ENCODE assay signal across 12 mouse cellular contexts in the genomic region with DNA sequence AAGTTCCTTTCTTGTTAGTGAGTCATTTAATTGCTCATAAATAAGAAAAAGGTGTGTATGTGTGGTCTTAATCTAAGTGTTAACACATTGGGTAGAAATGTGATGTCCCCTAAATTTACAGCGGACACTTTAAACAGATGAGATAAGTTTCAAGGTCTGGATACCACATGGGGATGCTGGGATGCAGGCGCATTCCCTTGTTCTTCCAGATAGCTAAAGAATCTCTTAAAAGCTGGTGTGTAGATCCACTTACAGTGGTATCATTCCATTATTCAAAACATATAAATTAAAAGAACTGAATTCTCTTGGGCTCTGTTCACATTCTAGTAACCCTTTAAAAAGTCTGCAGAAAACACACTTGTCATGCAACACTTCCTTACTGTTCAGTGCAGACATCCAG. TPM values are rescaled to one million over a fixed set of nuclear protein-coding genes. Genes with fewer than 3 reads are reported as not detected.
"Had no signal": no experiment of that assay in that cellular context is flagged by ENCODE, and none has a peak within 500 bp of the region (broad histone marks: within the 10 kb centered on the region; RNA-seq: fewer than 3 reads in every experiment).

No protein-coding gene starts in this region.

- H3K4me3 ChIP-seq: limb, embryonic 12.5 days; midbrain, embryonic 13.5 days; neural tube, embryonic 15.5 days had no signal

- DNase-seq: kidney, postnatal 25 days; layer of hippocampus, postnatal 36 days; lung, adult 2 months; right cerebral cortex, adult 18-20 months; thymus, adult 18-20 months; thymus, postnatal 14 days had no signal

- H3K27ac ChIP-seq: limb, embryonic 12.5 days; liver, embryonic 14.5 days; midbrain, embryonic 13.5 days; neural tube, embryonic 15.5 days had no signal

- H3K36me3 ChIP-seq: limb, embryonic 12.5 days; midbrain, embryonic 13.5 days; neural tube, embryonic 15.5 days had no signal

- H3K9ac ChIP-seq: limb, embryonic 12.5 days; liver, embryonic 14.5 days; midbrain, embryonic 13.5 days; neural tube, embryonic 15.5 days had no signal

- H3K4me1 ChIP-seq: limb, embryonic 12.5 days; midbrain, embryonic 13.5 days; neural tube, embryonic 15.5 days had no signal

- H3K9me3 ChIP-seq: limb, embryonic 12.5 days; midbrain, embryonic 13.5 days; neural tube, embryonic 15.5 days had no signal

- H3K4me2 ChIP-seq: limb, embryonic 12.5 days; midbrain, embryonic 13.5 days; neural tube, embryonic 15.5 days had no signal

- H3K27me3 ChIP-seq: limb, embryonic 12.5 days; midbrain, embryonic 13.5 days; neural tube, embryonic 15.5 days had no signal

- ATAC-seq: intestine, embryonic 16.5 days; midbrain, embryonic 13.5 days had no signal

RNA-seq across cellular contexts. Expression of gene Bmper, which starts 31.4 kb away (rescaled TPM):
- total RNA-seq: megakaryocyte-erythroid progenitor cell, adult 5-6 weeks had no signal
